Mouse (Mus musculus): ENCODE data around the gene Chtf18. TPM values are rescaled to one million over a fixed set of nuclear protein-coding genes. Genes with fewer than 3 reads are reported as not detected.
A peak's percentile ranks its signal among the peaks of the same experiment; 100 is the strongest.

Chtf18 gene
- polyA plus RNA-seq, 1 experiment = 7.2 TPM

DNA sequence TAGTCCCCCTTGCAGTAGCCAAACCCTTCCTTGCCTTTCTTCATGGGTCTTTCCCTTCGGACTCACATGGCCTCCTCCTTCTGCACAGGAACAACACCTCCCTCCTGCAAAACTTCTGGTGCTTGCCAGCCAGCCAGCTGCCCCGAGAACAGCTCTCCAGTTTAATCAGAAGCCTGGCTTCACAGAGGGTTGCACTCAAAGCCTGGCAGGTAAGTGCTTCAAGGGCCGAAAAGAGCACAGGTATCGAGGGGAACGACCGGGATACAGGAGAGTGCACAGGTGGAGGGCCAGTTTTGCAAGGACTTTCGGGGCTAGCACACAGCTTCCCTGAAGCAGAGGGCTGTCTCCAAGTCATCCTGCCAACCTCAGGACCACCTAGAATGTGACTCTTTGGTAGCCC lies 11.6 kb upstream of the Chtf18 start:
- Histone ChIP-seq H3K27me3 (ENCODE audit: control insufficient read depth, insufficient read depth, insufficient read length) (peaks cover 24% of the 10 kb centered on the region), H3ac (ENCODE audit: control insufficient read depth, insufficient read length) (no peak overlapping the region), H3K36me3 (ENCODE audit: control insufficient read depth, insufficient read depth) (no peaks in the 10 kb centered on the region), H3K79me2 (ENCODE audit: control insufficient read depth, insufficient read depth) (no peaks in the 10 kb centered on the region), H3K4me3 (no peak overlapping the region), H3K4me2 (ENCODE audit: low read depth) (no peak overlapping the region)
- TF ChIP-seq POLR2A (IDR thresholded peaks at IDR 0.05; ENCODE audit: insufficient read length, low read depth) = no peak
- TF ChIP-seq REST (IDR thresholded peaks at IDR 0.05; ENCODE audit: insufficient read depth, insufficient read length) = no peak
- TF ChIP-seq MYOD1 (IDR thresholded peaks at IDR 0.05; ENCODE audit: control insufficient read depth in 1 of 3, insufficient read length in 2 of 3, low read depth in 2 of 3) = no peak
- TF ChIP-seq TCF12 (IDR thresholded peaks at IDR 0.05; ENCODE audit: insufficient read depth, poor library complexity, severe bottlenecking) = no peak
- no peak for TF ChIP-seq SRF (IDR thresholded peaks at IDR 0.05; ENCODE audit: control insufficient read depth, insufficient read length, low read depth)
- no peak for TF ChIP-seq E2F4 (IDR thresholded peaks at IDR 0.05; ENCODE audit: insufficient read depth)

DNA sequence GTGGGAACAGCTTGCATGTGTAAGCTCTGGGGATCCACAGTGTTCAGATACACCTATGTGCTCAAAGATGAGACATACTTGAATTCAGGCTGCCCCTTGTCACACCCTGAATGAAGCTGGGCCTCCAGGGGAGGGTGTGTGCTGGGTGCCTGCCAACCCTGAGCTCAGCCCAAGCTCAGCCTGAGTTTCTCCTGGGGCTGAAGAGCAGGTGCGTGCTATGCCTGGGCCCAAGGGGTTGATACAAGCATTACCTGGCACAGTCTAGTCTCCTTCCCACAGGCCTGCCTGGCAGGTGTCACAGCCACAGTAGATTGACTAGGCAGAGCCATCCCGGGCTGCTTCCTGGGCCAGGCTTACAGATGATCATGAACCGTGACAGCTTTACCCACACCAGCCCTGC lies 8.5 kb upstream of the Chtf18 start, which contains the start of gene Mslnl:
Gene Mslnl, plus strand, starts transcription at position 298 of the 400 bp plus-strand sequence.
- Histone ChIP-seq H3K36me3 (ENCODE audit: control insufficient read depth, insufficient read depth) (no peaks in the 10 kb centered on the region), H3ac (ENCODE audit: control insufficient read depth, insufficient read length) (no peak within 1 kb of the TSS), H3K4me3 (no peak within 1 kb of the TSS), H3K4me2 (ENCODE audit: low read depth) (no peak within 1 kb of the TSS), H3K79me2 (ENCODE audit: control insufficient read depth, insufficient read depth) (no peaks in the 10 kb centered on the region), H3K27me3 (ENCODE audit: control insufficient read depth, insufficient read depth, insufficient read length) (peaks cover 19% of the 10 kb centered on the region)
- TF ChIP-seq TCF3 (IDR thresholded peaks at IDR 0.05; ENCODE audit: insufficient read length, low read depth) (no peak), MYOG (IDR thresholded peaks at IDR 0.05; ENCODE audit: control insufficient read depth in 1 of 3, insufficient read depth in 1 of 3, insufficient read length in 2 of 3, low read depth in 2 of 3) (no peak), CEBPB (IDR thresholded peaks at IDR 0.05; ENCODE audit: insufficient read depth, poor library complexity, severe bottlenecking) (no peak), REST (IDR thresholded peaks at IDR 0.05; ENCODE audit: insufficient read depth, insufficient read length) (no peak)

DNA sequence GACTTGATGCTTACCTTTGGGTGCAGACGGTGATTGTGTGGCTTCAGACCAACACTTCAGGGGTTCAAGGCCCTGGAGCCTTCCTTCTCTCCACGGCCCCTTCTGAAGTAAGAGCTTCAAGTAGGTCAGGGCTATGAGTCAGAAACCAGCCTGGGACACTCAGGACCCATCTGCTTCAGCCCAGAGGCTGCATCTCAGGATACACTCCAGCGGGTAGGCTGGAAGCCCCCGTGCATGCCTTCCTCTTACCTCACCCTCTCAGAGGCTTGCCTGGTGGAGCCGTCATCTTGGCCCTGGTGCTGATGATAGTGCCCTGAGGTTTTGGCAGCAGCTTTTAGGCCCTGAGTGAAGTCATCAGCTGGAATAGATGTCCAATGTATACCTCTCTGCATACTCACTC lies 8.0 kb upstream of the Chtf18 start:
- Histone ChIP-seq H3K4me3 (no peak overlapping the region), H3ac (ENCODE audit: control insufficient read depth, insufficient read length) (no peak overlapping the region), H3K36me3 (ENCODE audit: control insufficient read depth, insufficient read depth) (no peaks in the 10 kb centered on the region), H3K4me2 (ENCODE audit: low read depth) (no peak overlapping the region), H3K79me2 (ENCODE audit: control insufficient read depth, insufficient read depth) (no peaks in the 10 kb centered on the region), H3K27me3 (ENCODE audit: control insufficient read depth, insufficient read depth, insufficient read length) (peaks cover 19% of the 10 kb centered on the region)
- no peak for TF ChIP-seq TCF12 (IDR thresholded peaks at IDR 0.05; ENCODE audit: insufficient read depth, poor library complexity, severe bottlenecking)
- TF ChIP-seq MYOD1 (IDR thresholded peaks at IDR 0.05; ENCODE audit: control insufficient read depth in 1 of 3, insufficient read length in 2 of 3, low read depth in 2 of 3) = no peak
- no peak for TF ChIP-seq MAX (IDR thresholded peaks at IDR 0.05; ENCODE audit: low read depth)
- TF ChIP-seq SRF (IDR thresholded peaks at IDR 0.05; ENCODE audit: control insufficient read depth, insufficient read length, low read depth) = no peak
- no peak for TF ChIP-seq USF1 (IDR thresholded peaks at IDR 0.05; ENCODE audit: low read depth)
- TF ChIP-seq TCF3 (IDR thresholded peaks at IDR 0.05; ENCODE audit: insufficient read length, low read depth) = no peak
- TF ChIP-seq MYOG (IDR thresholded peaks at IDR 0.05; ENCODE audit: control insufficient read depth in 1 of 3, insufficient read depth in 1 of 3, insufficient read length in 2 of 3, low read depth in 2 of 3) = no peak
- TF ChIP-seq E2F4 (IDR thresholded peaks at IDR 0.05; ENCODE audit: insufficient read depth) = no peak
- no peak for TF ChIP-seq POLR2A (IDR thresholded peaks at IDR 0.05; ENCODE audit: insufficient read length, low read depth)
- no peak for TF ChIP-seq REST (IDR thresholded peaks at IDR 0.05; ENCODE audit: insufficient read depth, insufficient read length)
- TF ChIP-seq CEBPB (IDR thresholded peaks at IDR 0.05; ENCODE audit: insufficient read depth, poor library complexity, severe bottlenecking) = no peak

DNA sequence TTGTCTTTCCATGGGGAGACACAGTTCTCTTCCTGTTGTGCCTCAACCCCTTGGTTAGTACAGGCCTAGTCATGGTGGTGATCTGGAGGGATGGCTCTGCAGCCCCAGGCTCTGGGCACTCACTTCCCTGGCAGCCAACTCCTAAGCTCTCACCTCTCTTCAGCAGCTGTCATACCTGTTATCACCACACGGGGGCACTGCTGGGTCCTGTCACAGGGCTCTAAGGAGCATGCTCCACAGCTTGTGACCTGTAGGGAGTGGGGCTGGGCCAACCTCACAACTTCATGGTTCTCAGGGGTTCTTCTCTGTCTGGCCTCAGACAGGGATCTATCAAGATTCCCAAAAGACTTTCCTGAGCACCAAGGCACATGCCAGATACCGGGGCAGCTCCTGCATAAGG lies 4.9 kb upstream of the Chtf18 start:
- Histone ChIP-seq H3K4me2 (ENCODE audit: low read depth) (no peak overlapping the region), H3K79me2 (ENCODE audit: control insufficient read depth, insufficient read depth) (peaks cover 5% of the 10 kb centered on the region)
- peak in 1 of 3 experiments; percentile 35 for TF ChIP-seq MYOD1 (IDR thresholded peaks at IDR 0.05; ENCODE audit: control insufficient read depth in 1 of 3, insufficient read length in 2 of 3, low read depth in 2 of 3)
- TF ChIP-seq E2F4 (IDR thresholded peaks at IDR 0.05; ENCODE audit: insufficient read depth) = no peak
- peak in 1 of 3 experiments; percentile 54 for TF ChIP-seq MYOG (IDR thresholded peaks at IDR 0.05; ENCODE audit: control insufficient read depth in 1 of 3, insufficient read depth in 1 of 3, insufficient read length in 2 of 3, low read depth in 2 of 3)

DNA sequence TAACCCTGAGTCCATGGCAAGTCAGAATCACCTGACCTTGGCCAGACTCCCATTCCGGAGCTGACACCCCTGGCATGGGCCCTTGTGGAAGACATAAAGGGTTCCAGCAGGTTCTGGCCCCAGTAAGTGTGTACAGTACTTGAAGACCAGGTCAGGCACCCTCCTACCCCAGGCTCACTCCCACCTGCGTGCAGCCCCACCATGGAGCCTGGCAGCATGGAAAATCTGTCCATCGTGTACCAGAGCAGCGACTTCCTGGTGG lies 721 bp upstream of the Chtf18 start:
- H3K4me2 ChIP-seq (ENCODE audit: low read depth) = peak overlapping the region; percentile 80
- no peak for TF ChIP-seq E2F4 (IDR thresholded peaks at IDR 0.05; ENCODE audit: insufficient read depth)
- no peak for TF ChIP-seq MYOD1 (IDR thresholded peaks at IDR 0.05; ENCODE audit: control insufficient read depth in 1 of 3, insufficient read length in 2 of 3, low read depth in 2 of 3)
- peak overlapping the region; percentile 4 for H3ac ChIP-seq (ENCODE audit: control insufficient read depth, insufficient read length)
- no peaks in the 10 kb centered on the region for H3K27me3 ChIP-seq (ENCODE audit: control insufficient read depth, insufficient read depth, insufficient read length)
- peak overlapping the region; percentile 42 for H3K4me3 ChIP-seq
- H3K79me2 ChIP-seq (ENCODE audit: control insufficient read depth, insufficient read depth) = peaks cover 5% of the 10 kb centered on the region
- no peaks in the 10 kb centered on the region for H3K36me3 ChIP-seq (ENCODE audit: control insufficient read depth, insufficient read depth)

More for the DNA sequence above, 4.9 kb upstream of the Chtf18 start:
- Histone ChIP-seq H3K36me3 (ENCODE audit: control insufficient read depth, insufficient read depth) (no peaks in the 10 kb centered on the region), H3K4me3 (no peak overlapping the region), H3K27me3 (ENCODE audit: control insufficient read depth, insufficient read depth, insufficient read length) (peaks cover 4% of the 10 kb centered on the region), H3ac (ENCODE audit: control insufficient read depth, insufficient read length) (no peak overlapping the region)

DNA sequence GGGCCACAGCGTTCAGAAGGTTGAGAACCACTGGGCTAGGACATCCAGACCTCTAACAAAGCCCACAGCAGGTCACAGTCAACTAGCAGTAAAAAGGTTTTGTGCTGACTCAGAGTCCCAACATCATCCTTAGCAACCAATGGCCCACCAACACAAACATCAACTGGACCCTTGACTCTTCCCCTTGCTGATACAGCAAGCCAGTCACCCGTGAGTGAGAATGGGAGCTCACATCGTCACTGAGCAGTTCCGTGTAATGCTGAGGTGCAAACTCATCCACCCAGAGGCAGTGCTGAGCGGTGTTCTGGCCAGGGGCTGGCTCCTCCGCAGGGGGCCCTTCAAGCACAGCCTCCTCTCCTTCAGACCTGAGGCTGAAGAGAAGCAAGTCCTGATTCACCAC lies 2.0 kb downstream of the Chtf18 start:
- Histone ChIP-seq H3K4me2 (ENCODE audit: low read depth) (no peak overlapping the region), H3K4me3 (no peak overlapping the region), H3ac (ENCODE audit: control insufficient read depth, insufficient read length) (no peak overlapping the region), H3K27me3 (ENCODE audit: control insufficient read depth, insufficient read depth, insufficient read length) (no peaks in the 10 kb centered on the region), H3K36me3 (ENCODE audit: control insufficient read depth, insufficient read depth) (no peaks in the 10 kb centered on the region), H3K79me2 (ENCODE audit: control insufficient read depth, insufficient read depth) (peaks cover 5% of the 10 kb centered on the region)
- TF ChIP-seq SRF (IDR thresholded peaks at IDR 0.05; ENCODE audit: control insufficient read depth, insufficient read length, low read depth) (no peak), MAX (IDR thresholded peaks at IDR 0.05; ENCODE audit: low read depth) (no peak), USF1 (IDR thresholded peaks at IDR 0.05; ENCODE audit: low read depth) (no peak), E2F4 (IDR thresholded peaks at IDR 0.05; ENCODE audit: insufficient read depth) (no peak), MYOG (IDR thresholded peaks at IDR 0.05; ENCODE audit: control insufficient read depth in 1 of 3, insufficient read depth in 1 of 3, insufficient read length in 2 of 3, low read depth in 2 of 3) (no peak), POLR2AphosphoS2 (IDR thresholded peaks at IDR 0.05; ENCODE audit: insufficient read length, low read depth) (no peak), TCF12 (IDR thresholded peaks at IDR 0.05; ENCODE audit: insufficient read depth, poor library complexity, severe bottlenecking) (no peak), REST (IDR thresholded peaks at IDR 0.05; ENCODE audit: insufficient read depth, insufficient read length) (no peak)

All from myocyte (in vitro differentiated cells).